8 mouse cellular contexts compared by ENCODE assay signal in genomic region chr8:110617801-110618358, GRCm38 (mm10). TPM values are rescaled to one million over a fixed set of nuclear protein-coding genes. Genes with fewer than 3 reads are reported as not detected.
DNase-seq lines count a peak whose midpoint lies in the region; ATAC-seq and TF ChIP-seq lines count a peak whose summit lies in the region.

No protein-coding gene starts in this region.

- no peaks in the 10 kb centered on the region for H3K27me3 ChIP-seq in liver, adult 2 months (ENCODE audit: control insufficient read depth, insufficient read depth, low read length)
- H3K27me3 ChIP-seq in embryonic facial prominence, embryonic 13.5 days: no peaks in the 10 kb centered on the region
- H3K27me3 ChIP-seq in hindbrain, postnatal 0 days (ENCODE audit: insufficient read depth, low read length): no peaks in the 10 kb centered on the region
- no peaks in the 10 kb centered on the region for H3K27me3 ChIP-seq in midbrain, embryonic 15.5 days (replicated peaks)

- no peak for DNase-seq in liver, adult 2 months (ENCODE audit: extremely low read depth, low read depth, low spot score)
- DNase-seq in liver: no peak
- DNase-seq in hindbrain, postnatal 0 days (ENCODE audit: low spot score): peak; percentile 15
- DNase-seq in layer of hippocampus, adult 18-20 months (ENCODE audit: low spot score in 2 of 2): no peak
- no peak for DNase-seq in urinary bladder, postnatal 10 days (ENCODE audit: low spot score)
- DNase-seq in thymus, postnatal 25 days: no peak

- TF ChIP-seq CTCF in liver, adult 2 months (IDR thresholded peaks at IDR 0.05; ENCODE audit: low read depth, low read length): no peak
- TF ChIP-seq CTCF in hindbrain, postnatal 0 days (IDR thresholded peaks at IDR 0.05; ENCODE audit: low read depth): no peak

- ATAC-seq in embryonic facial prominence, embryonic 13.5 days (ENCODE audit: insufficient number of reproducible peaks, insufficient read depth, low FRiP score, low TSS enrichment, low read depth): no peak
- ATAC-seq in hindbrain, postnatal 0 days: peak; percentile 42
- ATAC-seq in midbrain, embryonic 15.5 days (replicated peaks): peak; percentile 57

- no peaks in the 10 kb centered on the region for H3K36me3 ChIP-seq in liver, adult 2 months (ENCODE audit: control insufficient read depth, insufficient read depth, low read length)
- no peaks in the 10 kb centered on the region for H3K36me3 ChIP-seq in embryonic facial prominence, embryonic 13.5 days
- no peaks in the 10 kb centered on the region for H3K36me3 ChIP-seq in hindbrain, postnatal 0 days (ENCODE audit: insufficient read depth, low read length)
- no peaks in the 10 kb centered on the region for H3K36me3 ChIP-seq in midbrain, embryonic 15.5 days (replicated peaks)

- peak overlapping the region; percentile 83 for H3K4me2 ChIP-seq in embryonic facial prominence, embryonic 13.5 days
- peak overlapping the region; percentile 90 for H3K4me2 ChIP-seq in hindbrain, postnatal 0 days (ENCODE audit: low read depth, low read length)
- peak overlapping the region; percentile 87 for H3K4me2 ChIP-seq in midbrain, embryonic 15.5 days

- H3K4me1 ChIP-seq in liver, adult 2 months (ENCODE audit: control insufficient read depth, insufficient read depth, low read length): peaks cover 18% of the 10 kb centered on the region
- H3K4me1 ChIP-seq in embryonic facial prominence, embryonic 13.5 days: peaks cover 21% of the 10 kb centered on the region
- peaks cover 12% of the 10 kb centered on the region for H3K4me1 ChIP-seq in hindbrain, postnatal 0 days (ENCODE audit: insufficient read depth, low read length)
- peaks cover 23% of the 10 kb centered on the region for H3K4me1 ChIP-seq in midbrain, embryonic 15.5 days

- H3K9me3 ChIP-seq in embryonic facial prominence, embryonic 13.5 days: no peaks in the 10 kb centered on the region
- no peaks in the 10 kb centered on the region for H3K9me3 ChIP-seq in hindbrain, postnatal 0 days (ENCODE audit: low read length)
- H3K9me3 ChIP-seq in midbrain, embryonic 15.5 days: no peaks in the 10 kb centered on the region

- peak overlapping the region; percentile 91 for H3K4me3 ChIP-seq in liver, adult 2 months (ENCODE audit: insufficient read depth, low read depth, low read length)
- H3K4me3 ChIP-seq in embryonic facial prominence, embryonic 13.5 days: peak overlapping the region; percentile 94
- peak overlapping the region; percentile 94 for H3K4me3 ChIP-seq in hindbrain, postnatal 0 days (ENCODE audit: low read length)
- H3K4me3 ChIP-seq in midbrain, embryonic 15.5 days: peak overlapping the region; percentile 68

- no peak overlapping the region for H3K9ac ChIP-seq in liver, adult 2 months (ENCODE audit: low read depth, low read length)
- peak overlapping the region; percentile 84; the same call in 1 of the 2 replicates for H3K9ac ChIP-seq in embryonic facial prominence, embryonic 13.5 days
- peak overlapping the region; percentile 79; the same call in 1 of the 2 replicates for H3K9ac ChIP-seq in hindbrain, postnatal 0 days (replicated peaks; ENCODE audit: low read length)
- H3K9ac ChIP-seq in midbrain, embryonic 15.5 days: peak overlapping the region; percentile 58

- TF ChIP-seq POLR2A in liver, adult 2 months (IDR thresholded peaks at IDR 0.05; ENCODE audit: extremely low read depth, insufficient read depth, low read length): no peak

- H3K27ac ChIP-seq in liver, adult 2 months (replicated peaks; ENCODE audit: insufficient read depth, low read depth, low read length): no peak overlapping the region
- no peak overlapping the region for H3K27ac ChIP-seq in embryonic facial prominence, embryonic 13.5 days
- H3K27ac ChIP-seq in hindbrain, postnatal 0 days: peak overlapping the region; percentile 77
- peak overlapping the region; percentile 79 for H3K27ac ChIP-seq in midbrain, embryonic 15.5 days

- WGBS in liver, adult 2 months: 21% methylated on average over 14 of the region's 14 CpGs
- WGBS in embryonic facial prominence, embryonic 13.5 days: 23% methylated on average over 14 of the region's 14 CpGs
- WGBS in hindbrain, postnatal 0 days: 22% methylated on average over 14 of the region's 14 CpGs
- 15% methylated on average over 14 of the region's 14 CpGs for WGBS in midbrain, embryonic 15.5 days

- peaks cover 23% of the 10 kb centered on the region for H3K79me2 ChIP-seq in liver, adult 2 months (ENCODE audit: control insufficient read depth, insufficient read depth, low read length)

RNA-seq across cellular contexts. Expression of gene Vac14, which starts 0.5 kb away (rescaled TPM):
- 6.7 and 7.9 TPM in 2 replicates for total RNA-seq in liver, adult 2 months (2014; rRNA removed)
- polyA plus RNA-seq in liver, adult 2 months (2012; rRNA removed): 22.9 and 25.0 TPM in 2 replicates
- 15.1 and 19.8 TPM in 2 replicates for polyA plus RNA-seq in embryonic facial prominence, embryonic 13.5 days (2015; fragmentation: Nextera tagmentation; extraction: Ambion mirVana)
- 42.1 and 44.1 TPM in 2 replicates for total RNA-seq in hindbrain, postnatal 0 days (2014; rRNA removed)
- 22.4 and 26.1 TPM in 2 replicates for polyA plus RNA-seq in hindbrain, postnatal 0 days (2015; fragmentation: Nextera tagmentation; extraction: Ambion mirVana)
- polyA plus RNA-seq in midbrain, embryonic 15.5 days (2015; fragmentation: Nextera tagmentation; extraction: Ambion mirVana): 32.0 and 32.7 TPM in 2 replicates
- 10 to 100 TPM; 24.4 to 26.1 TPM for total RNA-seq in layer of hippocampus, adult 18-20 months (2021)

Comparison
In these comparisons a context has a peak if more than half of its experiments do, and no peak if none do; other contexts are left out.
1. H3K27ac ChIP-seq: peak in hindbrain, postnatal 0 days (single experiment) and midbrain, embryonic 15.5 days (single experiment); none in liver, adult 2 months (single experiment) and embryonic facial prominence, embryonic 13.5 days (single experiment).
2. Peak in every context shown above with its lines, with median percentiles within 50 percentile points of each other: H3K4me3 ChIP-seq and H3K4me2 ChIP-seq.